Mouse (Mus musculus): ENCODE results near the gene Armc9.

The Armc9 gene

DNA sequence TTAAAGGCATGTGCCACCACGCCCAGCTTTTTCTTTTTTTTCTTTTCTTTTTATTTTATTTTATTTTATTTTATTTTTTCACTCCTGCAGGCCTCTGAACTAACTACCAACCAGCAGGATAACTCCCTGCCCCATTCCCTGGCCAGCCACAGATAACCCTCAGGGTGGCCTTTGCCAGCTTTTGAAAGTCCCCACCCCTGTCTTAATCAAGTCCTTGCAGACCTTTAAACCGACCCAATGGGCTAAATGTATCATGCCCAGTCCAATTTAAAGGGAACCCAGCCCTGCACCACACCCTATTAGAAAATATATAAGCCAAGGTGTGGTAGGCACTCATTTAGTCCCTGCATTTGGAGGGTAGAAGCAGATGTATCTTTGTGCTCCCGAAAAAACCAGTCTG lies 157.7 kb downstream of the Armc9 start:
- no peak for DNase-seq (ENCODE audit: low read depth)

DNA sequence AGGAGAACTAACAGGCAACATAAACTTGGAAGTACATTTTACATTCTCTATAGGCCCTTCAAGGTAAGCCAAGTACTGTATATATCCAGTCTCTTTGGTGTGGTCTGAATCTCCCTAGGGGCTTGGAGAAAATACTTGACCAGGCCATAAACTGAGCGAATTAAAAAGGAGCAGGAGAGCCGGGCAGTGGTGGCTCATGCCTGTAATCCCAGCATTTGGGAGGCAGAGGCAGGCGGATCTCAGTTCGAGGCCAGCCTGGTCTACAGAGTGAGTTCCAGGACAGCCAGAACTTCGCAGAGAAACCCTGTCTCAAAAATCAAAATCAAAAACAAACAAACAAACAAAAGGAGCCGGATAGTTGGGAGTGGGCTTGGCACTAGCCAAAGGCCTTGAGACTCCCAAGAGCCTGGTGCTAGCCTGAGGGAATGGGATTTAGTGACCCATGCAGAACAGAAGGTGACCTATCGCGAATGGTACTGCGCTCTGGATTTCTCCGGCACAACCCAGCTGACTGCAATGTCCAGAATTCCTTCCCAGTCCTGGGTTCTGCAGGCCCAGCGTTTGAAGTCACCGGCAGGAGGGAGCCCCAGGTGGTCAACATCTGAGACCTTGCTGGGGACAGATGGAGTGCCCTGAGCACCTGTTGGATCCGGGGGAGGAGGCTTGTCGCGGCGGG lies 158.7 kb downstream of the Armc9 start:
- no peak for DNase-seq (ENCODE audit: low read depth)

- no peak for DNase-seq (ENCODE audit: low read depth)
These were observed 159.2 kb downstream of the Armc9 start for GRCm38 (mm10) chr1:86313772-86314125.

DNA sequence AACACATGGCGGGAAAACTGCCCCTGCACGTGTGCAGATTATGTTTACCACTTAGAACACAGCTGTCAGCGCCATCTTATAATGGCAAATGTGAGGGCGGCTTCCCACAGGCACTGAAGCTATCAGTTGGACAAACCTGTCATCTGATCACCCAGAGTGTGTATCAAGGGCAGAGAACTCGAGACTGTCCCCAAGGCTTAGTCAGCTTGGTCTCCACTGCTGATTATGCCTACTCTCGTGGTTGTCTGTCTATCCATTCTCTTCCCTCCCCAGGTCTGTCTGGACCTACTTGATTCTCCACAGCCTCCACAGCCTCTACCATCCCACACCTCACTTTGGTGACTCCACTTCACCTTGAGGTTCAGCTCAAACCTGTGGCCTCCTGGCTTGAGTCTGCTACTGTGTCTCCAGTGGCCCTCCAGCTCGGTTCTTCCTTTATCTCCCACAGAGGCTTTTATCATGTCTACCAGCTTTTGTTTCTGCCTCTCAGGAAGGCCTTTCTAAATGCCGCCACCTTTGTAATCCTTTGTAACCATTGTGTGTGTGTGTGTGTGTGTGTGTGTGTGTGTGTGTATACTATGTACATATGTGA lies 166.3 kb downstream of the Armc9 start:
- no peak for DNase-seq (ENCODE audit: low read depth)
